Mouse (Mus musculus): ENCODE results near the gene Smarcb1. TPM values are rescaled to one million over a fixed set of nuclear protein-coding genes. Genes with fewer than 3 reads are reported as not detected.

Gene Smarcb1
- total RNA-seq (2021): 10 to 100 TPM; 92.6 to 100.0 TPM

GRCm38 (mm10) chr10:75921026-75921725 is at the start of gene Smarcb1:
Gene Smarcb1, minus strand, starts transcription at chr10:75921617.
- DNase-seq (ENCODE audit: extremely low spot score in 1 of 2, low spot score in 2 of 2): peak; percentile 93 to 97
- intact Hi-C loops (cut with DNase I): no loop called here

DNA sequence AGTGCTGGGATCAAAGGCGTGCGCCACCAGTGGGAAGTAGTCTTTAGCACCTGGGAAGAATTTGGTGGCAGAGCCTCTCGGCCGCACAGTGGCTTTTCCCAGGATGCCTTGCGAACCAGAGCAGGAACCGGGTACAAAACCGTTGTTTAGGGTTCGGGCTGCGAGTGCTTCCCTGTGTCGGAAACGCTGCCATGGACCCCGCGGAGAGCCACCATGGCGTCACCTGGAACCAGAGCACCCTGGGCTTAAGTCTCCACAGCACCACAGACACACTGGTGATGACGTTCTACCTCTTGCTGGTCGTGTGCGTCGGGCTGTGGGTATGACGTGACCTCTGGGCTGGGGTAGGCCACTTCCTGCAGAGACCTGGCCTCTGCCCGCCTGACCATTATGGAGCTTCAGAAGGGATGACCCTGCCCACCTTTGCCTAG is 33.0 kb upstream of the Smarcb1 start, which contains the start of gene Gm5134:
Gm5134 (plus strand) TSS at position 134 of the 431 bp plus-strand sequence.
- intact Hi-C loops (cut with DNase I): loop anchor here (5.0 to 10.0 kb wide), 3 partner anchors 57 to 367 kb away; partner anchors contain the start of gene Ggt5
- no peak for DNase-seq (ENCODE audit: extremely low spot score in 1 of 2, low spot score in 2 of 2)

DNA sequence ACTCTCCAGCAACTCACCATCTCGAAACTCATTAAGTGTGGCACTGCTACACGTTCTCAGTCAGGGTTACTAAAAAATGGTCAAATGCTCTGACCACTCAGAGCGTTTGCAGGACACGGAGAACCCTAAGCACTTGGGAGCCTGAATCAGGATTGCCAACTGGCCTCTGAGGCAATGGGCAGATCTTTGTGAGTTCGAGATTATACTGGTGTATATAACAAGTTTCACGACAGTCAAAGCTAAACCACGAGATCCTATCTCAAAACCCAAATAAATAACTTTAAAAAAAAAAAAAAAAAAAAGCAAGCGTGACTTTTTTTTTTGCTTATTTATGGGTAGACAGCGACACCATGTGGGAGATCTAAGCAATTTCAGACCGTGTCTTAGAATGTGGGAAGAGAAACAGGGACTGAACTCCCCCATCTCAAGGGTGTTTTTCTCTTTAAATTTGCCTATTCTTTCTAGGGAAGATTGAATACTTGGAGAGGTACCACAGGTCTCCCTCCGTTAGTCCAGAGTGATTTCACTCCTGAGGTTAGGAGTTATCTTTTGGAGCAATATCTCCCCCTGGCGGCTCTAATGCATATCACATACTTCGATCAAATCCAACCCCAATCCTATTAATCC is 30.1 kb upstream of the Smarcb1 start:
- no peak for DNase-seq (ENCODE audit: extremely low spot score in 1 of 2, low spot score in 2 of 2)
- intact Hi-C loops (cut with DNase I): loop anchor here (5.0 to 10.0 kb wide), 3 partner anchors 54 to 364 kb away; partner anchors contain the start of gene Ggt5

DNA sequence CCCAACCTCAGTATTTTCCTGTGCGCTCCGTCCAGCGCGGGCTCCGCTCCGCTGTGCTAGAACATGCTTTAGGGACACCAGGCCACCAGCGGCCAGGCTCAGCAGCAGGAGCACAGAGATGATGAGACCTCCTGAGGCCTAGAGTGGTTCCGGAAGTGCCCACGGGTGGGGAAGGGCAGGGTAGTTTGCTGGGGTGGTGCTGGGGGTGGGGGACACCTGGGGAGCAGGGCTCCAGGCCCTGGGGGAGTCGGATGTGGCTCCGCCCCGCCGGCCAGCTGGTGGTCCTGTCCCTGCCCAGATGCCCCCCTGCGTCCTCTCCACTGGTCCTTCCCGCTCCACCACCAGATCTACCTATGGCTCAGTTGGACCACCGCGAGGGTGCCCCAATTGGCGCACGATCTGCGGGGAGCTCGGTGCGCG is 29.4 kb upstream of the Smarcb1 start:
- intact Hi-C loops (cut with DNase I): loop anchor here (5.0 to 10.0 kb wide), 3 partner anchors 54 to 364 kb away; partner anchors contain the start of gene Ggt5
- DNase-seq (ENCODE audit: extremely low spot score in 1 of 2, low spot score in 2 of 2): no peak

- no peak for DNase-seq (ENCODE audit: extremely low spot score in 1 of 2, low spot score in 2 of 2)
- intact Hi-C loops (cut with DNase I): loop anchor here (5.0 to 10.0 kb wide), 3 partner anchors 52 to 362 kb away; partner anchors contain the start of gene Ggt5
These were observed 27.9 kb upstream of the Smarcb1 start for GRCm38 (mm10) chr10:75949053-75950045.

DNA sequence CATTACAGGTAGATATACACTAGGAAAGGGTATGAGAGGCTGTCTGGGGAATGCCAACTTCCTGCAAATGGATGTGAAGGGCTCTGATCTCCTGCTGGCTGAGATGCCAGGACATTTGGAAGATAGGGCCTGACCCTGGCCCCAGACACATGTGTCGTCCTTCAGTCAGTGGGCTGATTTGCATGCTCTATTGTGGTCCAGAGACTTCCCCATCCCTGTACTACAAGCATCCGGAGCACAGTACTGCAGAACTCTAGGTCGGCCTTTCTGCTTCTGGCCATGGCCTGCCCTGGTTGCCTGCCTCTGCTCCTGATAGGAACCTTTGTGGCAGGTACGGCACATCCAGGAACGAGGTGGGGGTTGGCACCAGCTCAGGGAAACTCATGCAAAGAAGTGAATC is 26.7 kb upstream of the Smarcb1 start:
- intact Hi-C loops (cut with DNase I): no loop called here
- DNase-seq (ENCODE audit: extremely low spot score in 1 of 2, low spot score in 2 of 2): no peak

- DNase-seq (ENCODE audit: extremely low spot score in 1 of 2, low spot score in 2 of 2): peak in 1 of 2 experiments; percentile 7
- intact Hi-C loops (cut with DNase I): no loop called here
These were observed 24.5 kb upstream of the Smarcb1 start for GRCm38 (mm10) chr10:75945896-75946295.

- intact Hi-C loops (cut with DNase I): no loop called here
- peak in 1 of 2 experiments; percentile 10 for DNase-seq (ENCODE audit: extremely low spot score in 1 of 2, low spot score in 2 of 2)
These were observed 23.8 kb upstream of the Smarcb1 start for GRCm38 (mm10) chr10:75945213-75945612.

DNA sequence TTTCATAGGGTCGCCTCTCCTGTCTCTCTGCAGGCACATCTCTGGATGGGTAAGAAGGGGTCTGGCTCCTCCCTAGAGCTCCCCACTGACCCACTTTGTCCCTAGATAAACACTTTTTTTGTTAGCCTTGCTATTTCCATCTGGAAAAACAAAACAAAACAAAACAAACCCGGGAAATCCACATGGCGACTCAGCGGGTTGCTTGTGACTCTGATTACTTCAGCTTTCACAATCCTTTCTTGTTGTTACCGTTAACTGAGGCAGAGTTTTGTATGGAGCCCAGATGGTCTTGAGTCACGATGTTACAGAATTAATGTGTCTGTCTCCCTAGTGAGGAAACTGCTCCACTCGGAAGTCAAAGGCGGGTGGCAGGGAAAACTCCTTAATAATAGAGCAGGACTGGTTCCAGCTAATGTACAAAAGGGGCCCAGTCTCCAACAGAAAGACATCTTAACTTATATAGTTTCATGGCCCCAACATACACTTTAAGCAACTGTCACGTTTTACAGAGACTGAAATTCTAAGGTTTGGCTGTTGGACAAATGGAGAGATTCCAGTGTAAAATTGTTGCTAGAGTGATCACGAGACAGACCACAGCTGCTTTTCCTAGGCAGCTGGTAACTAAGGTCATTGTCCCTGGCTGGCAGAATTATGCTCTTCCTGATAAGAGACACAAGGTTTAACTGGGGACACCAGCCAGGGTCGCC is 22.8 kb upstream of the Smarcb1 start:
- peak in 1 of 2 experiments; percentile 69 for DNase-seq (ENCODE audit: extremely low spot score in 1 of 2, low spot score in 2 of 2)
- intact Hi-C loops (cut with DNase I): no loop called here

GRCm38 (mm10) chr10:75942736-75943477 is 21.5 kb upstream of the Smarcb1 start, which contains the start of gene Vpreb3:
Gene Vpreb3, plus strand, starts transcription at chr10:75943057.
- intact Hi-C loops (cut with DNase I): no loop called here
- DNase-seq (ENCODE audit: extremely low spot score in 1 of 2, low spot score in 2 of 2): no peak

DNA sequence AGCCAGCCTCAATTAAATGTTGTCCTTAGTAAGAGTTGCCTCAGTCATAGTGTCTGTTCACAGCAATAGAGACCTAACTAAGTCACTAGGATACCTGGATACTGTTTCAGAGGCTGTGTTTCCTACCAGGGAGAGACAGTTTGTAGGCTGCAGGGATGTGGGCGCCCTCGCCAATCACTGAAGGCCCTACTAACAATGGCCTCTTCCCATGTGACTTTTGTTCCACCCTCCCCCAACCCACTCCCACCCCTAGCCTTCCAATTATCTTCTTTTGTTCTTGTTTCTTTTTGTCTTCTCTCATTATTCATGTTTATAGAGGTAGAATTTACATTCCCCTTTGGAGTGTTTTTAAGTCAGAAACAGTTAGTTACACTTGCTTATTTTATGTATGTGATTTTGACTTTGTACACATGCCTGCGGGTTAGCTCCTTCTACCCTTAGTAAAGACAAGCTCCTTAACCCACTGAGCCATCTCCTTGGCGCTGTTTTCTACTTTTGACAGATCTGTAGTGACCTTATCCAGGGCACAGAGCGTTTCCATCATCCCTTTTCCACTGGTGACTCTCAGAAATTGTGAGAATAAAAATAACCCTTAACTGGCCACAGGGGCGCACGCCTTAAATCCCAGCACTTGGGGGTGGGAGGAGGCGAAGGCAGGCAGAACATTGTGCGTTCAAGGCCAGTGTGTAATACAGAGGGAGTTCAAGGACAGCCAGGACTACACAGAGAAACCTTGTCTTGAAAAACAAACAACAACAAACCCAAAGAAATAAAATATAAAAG is 19.8 kb upstream of the Smarcb1 start:
- DNase-seq (ENCODE audit: extremely low spot score in 1 of 2, low spot score in 2 of 2): no peak
- intact Hi-C loops (cut with DNase I): no loop called here

DNA sequence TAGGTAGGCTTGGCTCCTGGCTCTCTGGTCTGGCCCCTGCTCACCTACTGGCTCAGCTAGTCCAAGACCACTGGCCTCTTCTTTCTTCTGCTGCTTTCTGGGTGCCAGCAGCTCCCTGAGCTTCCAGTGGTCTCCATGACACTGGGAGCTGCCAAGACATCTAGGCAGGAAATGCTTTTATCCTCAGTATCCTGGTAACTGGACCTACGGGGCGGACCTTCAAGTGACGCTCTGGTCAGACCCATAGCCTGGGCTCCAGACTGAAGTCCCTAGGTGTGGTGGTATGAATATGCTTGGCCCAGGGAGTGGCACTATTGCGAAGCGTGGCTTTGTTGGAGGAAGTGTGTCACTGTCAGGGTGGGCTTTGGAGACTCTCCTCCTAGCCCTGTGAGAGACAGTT is 19.1 kb upstream of the Smarcb1 start, which contains the start of gene Gm867:
Gm867 (minus strand) TSS at position 153 of the 400 bp plus-strand sequence.
- no peak for DNase-seq (ENCODE audit: extremely low spot score in 1 of 2, low spot score in 2 of 2)
- intact Hi-C loops (cut with DNase I): no loop called here

- intact Hi-C loops (cut with DNase I): no loop called here
- no peak for DNase-seq (ENCODE audit: extremely low spot score in 1 of 2, low spot score in 2 of 2)
These were observed 18.2 kb upstream of the Smarcb1 start for GRCm38 (mm10) chr10:75939481-75940234.

DNA sequence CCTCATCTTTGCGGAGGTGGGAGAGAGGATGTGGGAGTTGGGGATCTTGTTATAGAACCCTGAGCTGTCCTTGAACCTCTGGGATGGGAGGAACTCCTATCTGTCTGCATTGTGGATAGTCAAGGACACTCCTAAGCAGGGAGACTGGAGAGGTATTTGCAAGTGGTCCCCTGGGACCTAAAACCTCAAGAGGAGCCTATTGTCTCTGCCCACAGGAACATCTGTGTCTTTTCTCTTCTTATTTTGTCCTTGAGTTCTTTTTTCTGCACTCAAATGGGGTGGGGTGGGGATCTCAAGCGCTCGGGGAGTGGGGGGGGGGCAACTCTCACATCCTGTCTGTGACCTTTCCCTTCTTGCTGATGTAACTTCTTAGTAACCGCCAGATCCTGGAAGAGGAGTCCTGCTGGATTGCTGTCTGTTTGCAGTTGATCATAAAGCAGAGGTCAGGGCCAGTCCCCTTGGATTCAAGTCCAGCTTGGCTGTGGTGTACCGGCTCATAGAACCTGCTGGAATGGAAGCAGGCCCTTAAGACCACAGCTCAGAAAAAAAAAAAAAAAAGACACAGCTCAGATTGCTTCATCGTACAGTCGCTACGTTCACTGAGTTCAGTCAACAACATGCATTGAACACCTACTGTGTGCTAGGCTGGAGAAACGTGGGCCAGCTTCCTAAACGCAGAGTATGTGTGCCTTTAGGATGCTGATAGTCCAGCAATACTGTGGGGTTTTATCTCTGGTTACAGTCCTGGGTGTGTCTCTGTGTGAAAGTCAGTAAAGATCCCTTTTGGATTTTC is 16.6 kb upstream of the Smarcb1 start:
- intact Hi-C loops (cut with DNase I): no loop called here
- no peak for DNase-seq (ENCODE audit: extremely low spot score in 1 of 2, low spot score in 2 of 2)

DNA sequence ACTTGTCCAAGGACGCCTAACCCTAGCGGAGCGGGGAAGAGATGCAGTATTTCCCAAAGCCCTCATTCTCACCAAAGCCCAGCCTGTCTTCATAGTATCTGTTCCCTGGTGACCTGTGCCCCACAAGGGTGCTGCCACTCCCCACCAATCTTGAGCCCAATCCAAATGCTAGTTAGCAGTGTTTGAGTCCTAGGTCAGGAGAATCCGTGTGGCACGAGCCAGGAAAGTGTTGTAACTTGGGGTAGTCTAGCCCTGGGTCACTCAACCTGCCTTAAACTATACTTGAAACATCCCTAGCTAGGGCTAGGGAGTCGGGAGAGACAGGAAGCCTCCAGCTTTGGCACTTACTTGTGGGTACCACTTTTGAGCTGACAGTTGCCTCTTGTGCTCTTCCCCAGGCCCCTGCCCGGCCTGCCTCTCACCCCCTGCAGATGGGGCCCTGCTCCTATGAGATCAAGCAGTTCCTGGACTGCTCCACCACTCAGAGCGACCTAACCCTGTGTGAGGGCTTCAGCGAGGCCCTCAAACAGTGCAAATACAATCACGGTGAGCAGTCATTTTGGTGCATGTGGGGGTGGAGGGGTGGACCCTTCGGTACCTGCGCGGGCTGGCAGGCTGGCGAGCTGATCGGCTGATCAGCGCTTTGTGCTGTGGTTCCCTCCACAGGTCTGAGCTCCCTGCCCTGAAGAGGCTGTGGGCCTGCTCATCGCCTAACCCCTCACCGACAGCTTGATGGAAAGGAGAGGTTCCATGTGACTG is 15.7 kb upstream of the Smarcb1 start:
- intact Hi-C loops (cut with DNase I): no loop called here
- no peak for DNase-seq (ENCODE audit: extremely low spot score in 1 of 2, low spot score in 2 of 2)
